Mouse (Mus musculus): ENCODE results near the gene Zfp42. TPM values are rescaled to one million over a fixed set of nuclear protein-coding genes. Genes with fewer than 3 reads are reported as not detected.

Zfp42 gene
- polyA plus RNA-seq, 1 experiment = not detected

DNA sequence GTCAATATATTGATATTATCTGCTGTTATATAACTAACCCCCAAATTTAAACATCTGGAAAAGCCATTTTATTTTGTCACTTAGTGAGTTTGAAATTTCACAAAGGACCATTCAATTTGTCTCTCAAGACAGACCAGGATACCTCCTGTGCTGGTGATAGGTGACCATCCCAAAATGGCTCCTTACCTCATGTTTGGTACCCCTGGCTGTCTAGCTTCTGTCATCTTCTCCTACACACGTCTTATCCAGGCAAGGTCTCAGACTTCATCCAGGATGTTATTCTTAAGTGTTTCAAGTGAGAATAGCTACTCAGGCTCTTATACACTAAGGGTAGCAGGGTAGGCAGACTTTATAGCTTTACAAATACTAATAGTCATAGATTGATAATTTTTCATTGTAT lies 17.9 kb downstream of the Zfp42 start:
- WGBS = 83% methylated on average over 1 of the region's 1 CpGs
- no peaks in the 10 kb centered on the region for H3K27me3 ChIP-seq (ENCODE audit: control insufficient read depth, insufficient read depth, low read length)
- H3K4me1 ChIP-seq (ENCODE audit: control insufficient read depth, insufficient read depth, low read length) = no peaks in the 10 kb centered on the region
- no peak for DNase-seq
- TF ChIP-seq POLR2A (IDR thresholded peaks at IDR 0.05; ENCODE audit: borderline replicate concordance, insufficient read depth, low read length) = no peak
- TF ChIP-seq CTCF (IDR thresholded peaks at IDR 0.05; ENCODE audit: borderline replicate concordance, insufficient read depth, low read depth, low read length) = no peak
- H3K4me3 ChIP-seq (replicated peaks; ENCODE audit: insufficient read depth, low read depth, low read length) = no peak overlapping the region
- no peak overlapping the region for H3K27ac ChIP-seq (ENCODE audit: insufficient read depth, low read length)

DNA sequence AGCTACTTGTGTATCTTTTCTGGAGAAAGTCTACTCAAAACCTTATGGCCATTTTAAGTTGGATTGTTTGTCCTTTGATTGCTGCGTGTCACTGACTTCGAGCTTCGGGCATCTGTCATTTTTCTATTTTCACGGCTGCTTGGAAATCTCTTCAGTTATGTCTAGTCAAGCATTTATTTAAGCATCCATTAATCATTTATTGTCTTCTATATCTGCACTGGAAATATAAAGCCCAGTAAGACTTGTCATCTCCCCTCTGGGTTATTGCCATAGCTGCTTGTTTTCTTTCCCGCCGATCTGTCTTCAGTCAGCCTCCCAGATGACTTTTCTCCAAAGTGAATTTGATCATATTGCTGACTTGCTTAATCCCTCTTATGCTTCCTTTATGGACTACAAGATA lies 19.3 kb downstream of the Zfp42 start:
- Histone ChIP-seq H3K27me3 (ENCODE audit: control insufficient read depth, insufficient read depth, low read length) (no peaks in the 10 kb centered on the region), H3K4me1 (ENCODE audit: control insufficient read depth, insufficient read depth, low read length) (no peaks in the 10 kb centered on the region), H3K4me3 (replicated peaks; ENCODE audit: insufficient read depth, low read depth, low read length) (no peak overlapping the region), H3K27ac (ENCODE audit: insufficient read depth, low read length) (no peak overlapping the region)
- WGBS = 91% methylated on average over 6 of the region's 6 CpGs
- no peak for TF ChIP-seq POLR2A (IDR thresholded peaks at IDR 0.05; ENCODE audit: borderline replicate concordance, insufficient read depth, low read length)
- TF ChIP-seq CTCF (IDR thresholded peaks at IDR 0.05; ENCODE audit: borderline replicate concordance, insufficient read depth, low read depth, low read length) = no peak
- no peak for DNase-seq

DNA sequence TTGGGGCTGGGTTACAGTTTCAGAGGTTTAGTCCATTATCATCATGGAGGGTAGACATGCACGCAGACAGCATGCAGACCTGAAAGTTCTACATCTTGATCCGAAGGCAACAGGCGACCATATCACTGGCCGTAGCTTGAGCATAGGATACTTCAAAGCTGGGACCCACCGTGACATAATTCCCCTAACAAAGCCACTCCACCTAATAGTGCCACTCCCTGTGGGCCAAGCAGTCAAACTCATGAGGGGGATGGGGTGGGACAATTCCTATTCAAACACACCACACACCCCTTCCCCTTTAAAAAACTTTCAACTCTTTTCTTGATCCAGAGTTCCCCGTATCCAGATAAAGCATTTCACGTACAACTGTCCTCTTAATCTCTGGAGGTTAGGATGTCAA lies 23.5 kb downstream of the Zfp42 start:
- TF ChIP-seq POLR2A (IDR thresholded peaks at IDR 0.05; ENCODE audit: borderline replicate concordance, insufficient read depth, low read length) (no peak), CTCF (IDR thresholded peaks at IDR 0.05; ENCODE audit: borderline replicate concordance, insufficient read depth, low read depth, low read length) (no peak)
- H3K27ac ChIP-seq (ENCODE audit: insufficient read depth, low read length) = no peak overlapping the region
- H3K4me1 ChIP-seq (ENCODE audit: control insufficient read depth, insufficient read depth, low read length) = no peaks in the 10 kb centered on the region
- 88% methylated on average over 7 of the region's 7 CpGs for WGBS
- no peaks in the 10 kb centered on the region for H3K27me3 ChIP-seq (ENCODE audit: control insufficient read depth, insufficient read depth, low read length)
- no peak for DNase-seq
- H3K4me3 ChIP-seq (replicated peaks; ENCODE audit: insufficient read depth, low read depth, low read length) = no peak overlapping the region

- WGBS = 60% methylated on average over 4 of the region's 4 CpGs
- Histone ChIP-seq H3K4me1 (ENCODE audit: control insufficient read depth, insufficient read depth, low read length) (no peaks in the 10 kb centered on the region), H3K27me3 (ENCODE audit: control insufficient read depth, insufficient read depth, low read length) (no peaks in the 10 kb centered on the region), H3K4me3 (replicated peaks; ENCODE audit: insufficient read depth, low read depth, low read length) (no peak overlapping the region), H3K27ac (ENCODE audit: insufficient read depth, low read length) (no peak overlapping the region)
- DNase-seq = no peak
- TF ChIP-seq CTCF (IDR thresholded peaks at IDR 0.05; ENCODE audit: borderline replicate concordance, insufficient read depth, low read depth, low read length) = no peak
- no peak for TF ChIP-seq POLR2A (IDR thresholded peaks at IDR 0.05; ENCODE audit: borderline replicate concordance, insufficient read depth, low read length)
These were observed 28.4 kb downstream of the Zfp42 start for GRCm38 (mm10) chr8:43278397-43278796.

- DNase-seq = no peak
- TF ChIP-seq POLR2A (IDR thresholded peaks at IDR 0.05; ENCODE audit: borderline replicate concordance, insufficient read depth, low read length) (no peak), CTCF (IDR thresholded peaks at IDR 0.05; ENCODE audit: borderline replicate concordance, insufficient read depth, low read depth, low read length) (no peak)
- H3K4me3 ChIP-seq (replicated peaks; ENCODE audit: insufficient read depth, low read depth, low read length) = no peak overlapping the region
- no peaks in the 10 kb centered on the region for H3K27me3 ChIP-seq (ENCODE audit: control insufficient read depth, insufficient read depth, low read length)
- 91% methylated on average over 6 of the region's 6 CpGs for WGBS
- no peaks in the 10 kb centered on the region; the same call in 1 of the 2 replicates for H3K4me1 ChIP-seq (ENCODE audit: control insufficient read depth, insufficient read depth, low read length)
- no peak overlapping the region for H3K27ac ChIP-seq (ENCODE audit: insufficient read depth, low read length)
These were observed 45.8 kb downstream of the Zfp42 start for GRCm38 (mm10) chr8:43260961-43261360.

GRCm38 (mm10) chr8:43257886-43258285 lies 48.9 kb downstream of the Zfp42 start:
- WGBS = 97% methylated on average over 1 of the region's 1 CpGs
- DNase-seq = no peak
- TF ChIP-seq CTCF (IDR thresholded peaks at IDR 0.05; ENCODE audit: borderline replicate concordance, insufficient read depth, low read depth, low read length) = no peak
- no peak for TF ChIP-seq POLR2A (IDR thresholded peaks at IDR 0.05; ENCODE audit: borderline replicate concordance, insufficient read depth, low read length)

DNA sequence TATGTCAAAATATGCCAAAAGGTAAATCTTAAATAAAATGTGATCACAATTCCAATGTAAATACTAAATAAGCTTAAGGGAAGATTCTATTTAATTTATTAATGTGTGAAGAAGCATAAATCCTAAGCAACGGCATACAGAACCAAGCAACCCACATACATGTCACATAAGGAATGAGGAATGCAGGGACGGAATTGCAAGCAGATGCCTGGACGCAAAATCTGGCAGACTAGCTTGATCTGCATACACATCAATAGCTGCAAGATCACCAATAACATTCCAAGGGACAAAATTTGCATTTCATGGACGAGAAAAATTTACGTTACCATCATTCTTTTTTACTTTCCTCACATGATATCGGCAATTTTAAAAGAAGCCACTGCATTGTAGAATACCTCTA lies 51.1 kb downstream of the Zfp42 start:
- TF ChIP-seq POLR2A (IDR thresholded peaks at IDR 0.05; ENCODE audit: borderline replicate concordance, insufficient read depth, low read length) (no peak), CTCF (IDR thresholded peaks at IDR 0.05; ENCODE audit: borderline replicate concordance, insufficient read depth, low read depth, low read length) (no peak)
- no peaks in the 10 kb centered on the region for H3K4me1 ChIP-seq (ENCODE audit: control insufficient read depth, insufficient read depth, low read length)
- no peak overlapping the region for H3K27ac ChIP-seq (ENCODE audit: insufficient read depth, low read length)
- no peak for DNase-seq
- whole genome bisulfite sequencing = 70% methylated on average over 6 of the region's 6 CpGs
- no peak overlapping the region for H3K4me3 ChIP-seq (replicated peaks; ENCODE audit: insufficient read depth, low read depth, low read length)
- H3K27me3 ChIP-seq (ENCODE audit: control insufficient read depth, insufficient read depth, low read length) = no peaks in the 10 kb centered on the region

More at GRCm38 (mm10) chr8:43257886-43258285, 48.9 kb downstream of the Zfp42 start:
- H3K27me3 ChIP-seq (ENCODE audit: control insufficient read depth, insufficient read depth, low read length) = no peaks in the 10 kb centered on the region
- no peak overlapping the region for H3K4me3 ChIP-seq (replicated peaks; ENCODE audit: insufficient read depth, low read depth, low read length)
- H3K4me1 ChIP-seq (ENCODE audit: control insufficient read depth, insufficient read depth, low read length) = no peaks in the 10 kb centered on the region
- H3K27ac ChIP-seq (ENCODE audit: insufficient read depth, low read length) = no peak overlapping the region

- H3K27ac ChIP-seq (ENCODE audit: insufficient read depth, low read length) = no peak overlapping the region
- no peak for TF ChIP-seq POLR2A (IDR thresholded peaks at IDR 0.05; ENCODE audit: borderline replicate concordance, insufficient read depth, low read length)
- TF ChIP-seq CTCF (IDR thresholded peaks at IDR 0.05; ENCODE audit: borderline replicate concordance, insufficient read depth, low read depth, low read length) = no peak
- DNase-seq = no peak
- WGBS = 79% methylated on average over 6 of the region's 6 CpGs
- H3K27me3 ChIP-seq (ENCODE audit: control insufficient read depth, insufficient read depth, low read length) = no peaks in the 10 kb centered on the region
- no peak overlapping the region for H3K4me3 ChIP-seq (replicated peaks; ENCODE audit: insufficient read depth, low read depth, low read length)
- no peaks in the 10 kb centered on the region for H3K4me1 ChIP-seq (ENCODE audit: control insufficient read depth, insufficient read depth, low read length)
These were observed 55.1 kb downstream of the Zfp42 start for GRCm38 (mm10) chr8:43251653-43252052.

Data from cerebellum, adult 2 months (tissue).